Mouse (Mus musculus) midbrain, embryonic 12.5 days (tissue): ENCODE measurements around the gene Enpp7. TPM values are rescaled to one million over a fixed set of nuclear protein-coding genes. Genes with fewer than 3 reads are reported as not detected.
A peak's percentile ranks its signal among the peaks of the same experiment; 100 is the strongest.

Source experiments
- ATAC-seq: fragments of 200-750 bp; cut with Nextera tagmentation; 2 replicates; pipeline ENCODE4 v1.8.0; 2017; ENCODE audit warnings: low read depth, moderate TSS enrichment, moderate library complexity; ENCODE audit not compliant: low FRiP score
- H3K27ac ChIP-seq: fragments of 300-500 bp; sonication (generic); replicated peaks from 2 replicates; pipeline ENCODE4 v1.5.1; 2016; ENCODE audit warnings: mild to moderate bottlenecking
- H3K27me3 ChIP-seq: fragments of 300-500 bp; sonication (generic); 2 replicates; pipeline ENCODE4 v1.6.1; 2016; ENCODE audit warnings: mild to moderate bottlenecking
- H3K36me3 ChIP-seq: fragments of 300-500 bp; sonication (generic); 2 replicates; pipeline ENCODE4 v1.6.1; 2016
- H3K4me1 ChIP-seq: fragments of 300-500 bp; sonication (generic); 2 replicates; pipeline ENCODE4 v1.6.1; 2016
- H3K4me2 ChIP-seq: fragments of 300-500 bp; sonication (generic); replicated peaks from 2 replicates; pipeline ENCODE4 v1.6.1; 2016; ENCODE audit warnings: mild to moderate bottlenecking, moderate library complexity
- H3K4me3 ChIP-seq: fragments of 300-500 bp; sonication (generic); 2 replicates; pipeline ENCODE4 v1.5.1; 2016; ENCODE audit warnings: mild to moderate bottlenecking
- H3K9ac ChIP-seq: fragments of 300-500 bp; sonication (generic); replicated peaks from 2 replicates; pipeline ENCODE4 v1.6.1; 2016; ENCODE audit warnings: mild to moderate bottlenecking, moderate library complexity
- H3K9me3 ChIP-seq: fragments of 300-500 bp; sonication (generic); 2 replicates; pipeline ENCODE4 v1.6.1; 2016; ENCODE audit warnings: mild to moderate bottlenecking
- WGBS: fragments of 180-500 bp; shearing (Covaris S2); methylation state at CpG from one replicate; pipeline ENCODE4 v1.1.7; 2016; 5-methylcytosine and 5-hydroxymethylcytosine counted together
- polyA plus RNA-seq: library from polyadenylated mRNA; unstranded; fragments of >200 nt; fragmentation: Nextera tagmentation; extraction: Ambion mirVana; gene quantifications from 2 replicates; pipeline ENCODE4 v1.2.1, GENCODE M21; 2016

Enpp7 gene
- polyA plus RNA-seq, 1 experiment from 2014 or later = not detected

GRCm38 (mm10) chr11:119036934-119037779 is 49.2 kb downstream of the Enpp7 start:
- Histone ChIP-seq H3K4me3 (peak overlapping the region; percentile 48), H3K27me3 (peaks cover 69% of the 10 kb centered on the region), H3K36me3 (peaks cover 9% of the 10 kb centered on the region), H3K27ac (no peak overlapping the region), H3K9ac (peak overlapping the region; percentile 61), H3K4me1 (peaks cover 70% of the 10 kb centered on the region), H3K4me2 (peak overlapping the region; percentile 78), H3K9me3 (no peaks in the 10 kb centered on the region)
- WGBS = 2% methylated on average over 56 of the region's 57 CpGs
- no peak for ATAC-seq

- Histone ChIP-seq H3K4me1 (peaks cover 75% of the 10 kb centered on the region), H3K36me3 (peaks cover 9% of the 10 kb centered on the region), H3K9me3 (no peaks in the 10 kb centered on the region), H3K9ac (no peak overlapping the region; the same call in 1 of the 2 replicates), H3K27ac (no peak overlapping the region), H3K27me3 (peaks cover 77% of the 10 kb centered on the region), H3K4me2 (peak overlapping the region; percentile 78), H3K4me3 (peak overlapping the region; percentile 48)
- no peak for ATAC-seq
- WGBS = 2% methylated on average over 18 of the region's 18 CpGs
Measured at GRCm38 (mm10) chr11:119037780-119038401, 49.9 kb downstream of the Enpp7 start.

- peaks cover 79% of the 10 kb centered on the region for H3K4me1 ChIP-seq
- H3K9ac ChIP-seq = peak overlapping the region; percentile 85; the same call in 1 of the 2 replicates
- 23% methylated on average over 22 of the region's 22 CpGs for WGBS
- H3K4me2 ChIP-seq = peak overlapping the region; percentile 78
- no peak for ATAC-seq
- no peak overlapping the region for H3K27ac ChIP-seq
- no peaks in the 10 kb centered on the region for H3K9me3 ChIP-seq
- peaks cover 86% of the 10 kb centered on the region for H3K27me3 ChIP-seq
- 0 out of 2 replicates have a peak overlapping the region, but pooled peaks have one; percentile 66 for H3K4me3 ChIP-seq
- peaks cover 9% of the 10 kb centered on the region for H3K36me3 ChIP-seq
Measured at GRCm38 (mm10) chr11:119038744-119039484, 50.9 kb downstream of the Enpp7 start.

DNA sequence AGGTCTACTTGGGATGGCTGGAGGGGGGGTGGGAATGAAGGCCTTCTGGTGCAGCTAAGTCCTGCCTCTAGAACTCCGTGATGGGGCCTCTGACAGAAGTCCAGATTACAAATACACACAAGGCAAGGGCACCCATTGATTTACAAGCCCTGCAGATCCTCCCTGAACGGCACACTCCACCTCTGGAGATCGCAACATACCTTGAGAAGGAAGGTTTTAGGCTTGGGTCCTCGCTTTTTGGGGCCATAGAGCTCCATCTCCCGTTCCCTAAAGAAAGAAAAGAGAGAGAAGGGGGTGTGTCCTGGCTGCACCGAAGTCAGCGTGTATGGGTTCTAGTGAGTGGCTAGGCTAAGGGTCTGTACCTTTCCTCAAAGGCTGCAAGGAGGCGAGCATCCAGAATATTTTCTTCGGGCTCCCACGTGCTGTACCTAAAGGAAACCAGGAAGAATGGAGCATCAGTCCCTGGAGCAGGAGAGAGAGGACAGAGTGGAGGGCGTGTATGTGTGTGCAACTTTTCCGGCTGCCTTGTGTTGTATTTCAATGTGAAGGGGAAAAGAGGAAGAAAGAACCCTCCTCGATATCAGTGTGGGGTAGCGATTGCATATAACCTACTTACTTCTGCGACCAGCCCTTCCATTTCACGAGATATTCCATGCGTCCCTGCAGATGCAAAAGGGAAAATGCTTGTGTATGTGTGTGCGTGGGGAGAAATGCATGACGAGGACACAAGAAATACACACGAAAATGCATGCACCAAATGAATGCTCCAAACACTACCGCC is 51.9 kb downstream of the Enpp7 start:
- Histone ChIP-seq H3K36me3 (peaks cover 9% of the 10 kb centered on the region), H3K27ac (peak overlapping the region; percentile 90), H3K27me3 (peaks cover 86% of the 10 kb centered on the region), H3K4me2 (peak overlapping the region; percentile 78), H3K9ac (peak overlapping the region; percentile 85), H3K9me3 (no peaks in the 10 kb centered on the region), H3K4me3 (peak overlapping the region; percentile 66), H3K4me1 (peaks cover 78% of the 10 kb centered on the region)
- ATAC-seq = no peak
- 3% methylated on average over 21 of the region's 21 CpGs for WGBS

- Histone ChIP-seq H3K9ac (peak within 1 kb of the TSS; percentile 85), H3K9me3 (no peaks in the 10 kb centered on the region), H3K36me3 (peaks cover 9% of the 10 kb centered on the region), H3K4me2 (peak within 1 kb of the TSS; percentile 88), H3K27me3 (peaks cover 86% of the 10 kb centered on the region), H3K4me3 (peak within 1 kb of the TSS; percentile 66), H3K27ac (peak within 1 kb of the TSS; percentile 90), H3K4me1 (peaks cover 72% of the 10 kb centered on the region)
- WGBS = under 1% methylated on average over 62 of the region's 63 CpGs
- ATAC-seq = peak; percentile 88
Measured at GRCm38 (mm10) chr11:119040600-119041324, 52.8 kb downstream of the Enpp7 start, which contains the start of gene Cbx8. TSS of gene Cbx8 (minus strand) at chr11:119040969.

- no peaks in the 10 kb centered on the region for H3K9me3 ChIP-seq
- ATAC-seq = peak; percentile 71
- H3K27me3 ChIP-seq = peaks cover 86% of the 10 kb centered on the region
- peak overlapping the region; percentile 66 for H3K4me3 ChIP-seq
- WGBS = 0% methylated on average over 30 of the region's 31 CpGs
- peaks cover 9% of the 10 kb centered on the region for H3K36me3 ChIP-seq
- H3K9ac ChIP-seq = peak overlapping the region; percentile 74
- peaks cover 68% of the 10 kb centered on the region for H3K4me1 ChIP-seq
- peak overlapping the region; percentile 88 for H3K4me2 ChIP-seq
- peak overlapping the region; percentile 88 for H3K27ac ChIP-seq
Measured at GRCm38 (mm10) chr11:119041325-119041716, 53.3 kb downstream of the Enpp7 start.

DNA sequence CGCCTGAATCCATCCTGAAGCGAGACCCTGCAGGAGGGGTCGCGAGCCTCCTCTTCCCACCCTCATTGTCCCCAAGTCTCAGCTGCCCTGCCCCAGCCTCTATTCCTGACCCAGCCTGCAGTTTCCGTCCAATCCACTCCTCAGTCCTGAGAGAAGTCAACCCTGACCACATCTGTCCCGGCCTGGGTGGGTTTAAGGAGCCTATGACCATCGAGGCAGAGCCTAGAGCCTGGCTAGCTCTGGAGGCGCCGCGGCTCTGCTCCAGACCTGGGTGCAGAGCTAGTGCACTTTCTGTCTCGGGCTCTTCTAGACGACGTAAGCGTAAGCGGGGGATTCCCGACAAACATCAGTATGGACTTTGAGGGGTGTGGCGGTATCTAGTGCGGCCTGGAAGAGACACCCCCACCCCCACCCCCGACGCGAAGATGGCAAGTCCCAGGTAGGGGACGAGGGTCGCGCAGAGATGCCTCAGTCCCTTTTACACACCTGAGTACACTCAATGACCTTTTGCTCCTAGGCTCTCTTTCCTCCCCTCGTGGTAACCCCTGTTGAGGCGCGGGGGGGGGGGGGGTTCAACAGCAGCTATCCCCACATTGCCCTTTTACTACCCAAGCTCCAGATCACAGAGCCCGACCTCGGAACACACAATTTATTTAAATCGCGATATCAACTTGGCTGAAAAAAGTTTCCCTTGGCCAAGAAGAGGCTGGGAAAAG is 53.9 kb downstream of the Enpp7 start:
- peaks cover 87% of the 10 kb centered on the region for H3K27me3 ChIP-seq
- WGBS = 1% methylated on average over 31 of the region's 31 CpGs
- peaks cover 9% of the 10 kb centered on the region for H3K36me3 ChIP-seq
- peak overlapping the region; percentile 88 for H3K4me2 ChIP-seq
- H3K9ac ChIP-seq = peak overlapping the region; percentile 74
- H3K27ac ChIP-seq = peak overlapping the region; percentile 88
- H3K4me1 ChIP-seq = peaks cover 70% of the 10 kb centered on the region
- H3K4me3 ChIP-seq = peak overlapping the region; percentile 66
- peak; percentile 13; the same call in 1 of the 2 replicates for ATAC-seq
- no peaks in the 10 kb centered on the region for H3K9me3 ChIP-seq

Other genes with a start within 250 kb of the Enpp7 start
- gene Rbfox3, start 76.6 kb upstream of the Enpp7 start, polyA plus RNA-seq = 16.0 and 17.0 TPM in 2 replicates
- gene Cbx2, start 34.8 kb downstream of the Enpp7 start, polyA plus RNA-seq = 81.0 and 86.0 TPM in 2 replicates
- gene Cbx8, start 52.8 kb downstream of the Enpp7 start, polyA plus RNA-seq = 12.1 and 15.1 TPM in 2 replicates
- 12.4 and 15.2 TPM in 2 replicates for gene Cbx4, start 98.0 kb downstream of the Enpp7 start, polyA plus RNA-seq
- 30.9 and 35.1 TPM in 2 replicates for gene Tbc1d16, start 240.3 kb downstream of the Enpp7 start, polyA plus RNA-seq
- 18.6 and 24.1 TPM in 2 replicates for gene Ccdc40, start 240.4 kb downstream of the Enpp7 start, polyA plus RNA-seq